Mouse (Mus musculus) lung, postnatal 0 days (tissue): ENCODE measurements around the gene 5430419D17Rik. TPM values are rescaled to one million over a fixed set of nuclear protein-coding genes. Genes with fewer than 3 reads are reported as not detected.

Experiments used
- ATAC-seq: fragments of 200-750 bp; cut with Nextera tagmentation; 2 replicates; pipeline ENCODE4 v1.8.0; 2017; ENCODE audit warnings: moderate library complexity
- DNase-seq: peaks from one replicate; pipeline ENCODE4 v3.0.0-alpha.2; 2016; ENCODE audit warnings: low spot score
- H3K27ac ChIP-seq: fragments of 300-500 bp; sonication (generic); 2 replicates; pipeline ENCODE4 v1.5.1; 2014; ENCODE audit warnings: antibody characterized with exemption, mild to moderate bottlenecking, low read length, mixed read lengths
- H3K27me3 ChIP-seq: fragments of 300-500 bp; sonication (generic); replicated peaks from 2 replicates; pipeline ENCODE4 v1.6.1; 2014; ENCODE audit warnings: low read length, mixed read lengths; ENCODE audit not compliant: insufficient read depth
- H3K36me3 ChIP-seq: fragments of 300-500 bp; sonication (generic); 2 replicates; pipeline ENCODE4 v1.6.1; 2014; ENCODE audit warnings: low read length, mixed read lengths; ENCODE audit not compliant: insufficient read depth
- H3K4me1 ChIP-seq: fragments of 300-500 bp; sonication (generic); 2 replicates; pipeline ENCODE4 v1.6.1; 2014; ENCODE audit warnings: antibody characterized with exemption, low read depth, low read length, mixed read lengths; ENCODE audit not compliant: insufficient read depth
- H3K4me2 ChIP-seq: fragments of 300-500 bp; sonication (generic); replicated peaks from 2 replicates; pipeline ENCODE4 v1.6.1; 2014; ENCODE audit warnings: low read depth, mild to moderate bottlenecking, low read length, moderate library complexity, mixed read lengths
- H3K4me3 ChIP-seq: fragments of 300-500 bp; sonication (generic); 2 replicates; pipeline ENCODE4 v1.5.1; 2014; ENCODE audit warnings: low read depth, low read length
- H3K9ac ChIP-seq: fragments of 300-500 bp; sonication (generic); replicated peaks from 2 replicates; pipeline ENCODE4 v1.6.1; 2014; ENCODE audit warnings: low read depth, mild to moderate bottlenecking
- H3K9me3 ChIP-seq: fragments of 300-500 bp; sonication (generic); 2 replicates; pipeline ENCODE4 v1.6.1; 2016; ENCODE audit warnings: low read length, mixed read lengths
- CTCF ChIP-seq: IDR thresholded peaks from 2 replicates; pipeline ENCODE4 v1.5.1; 2016; ENCODE audit warnings: antibody characterized with exemption, mild to moderate bottlenecking
- EP300 ChIP-seq: IDR thresholded peaks from 2 replicates; pipeline ENCODE4 v1.6.1; 2016; ENCODE audit warnings: antibody characterized with exemption, mild to moderate bottlenecking, control low read depth
- WGBS: fragments of 180-500 bp; shearing (Covaris S2); extraction: QIAGEN DNeasy Blood & Tissue Kit; methylation state at CpG from one replicate; pipeline ENCODE4 v1.1.7; 2014; 5-methylcytosine and 5-hydroxymethylcytosine counted together
- polyA plus RNA-seq: library from polyadenylated mRNA; unstranded; fragments of >200 nt; fragmentation: Nextera tagmentation; extraction: Ambion mirVana; gene quantifications from 2 replicates; pipeline ENCODE4 v1.2.1, GENCODE M21; 2015

The 5430419D17Rik gene
- 0.02 TPM in 1 of 2 replicates, not detected in the other for polyA plus RNA-seq

GRCm38 (mm10) chr7:131174121-131174520 lies at the start of gene 5430419D17Rik:
5430419D17Rik (plus strand) TSS chr7:131174402.
- TF ChIP-seq EP300 (no peak), CTCF (no peak)
- Histone ChIP-seq H3K4me3 (no peak within 1 kb of the TSS), H3K4me2 (no peak within 1 kb of the TSS), H3K27ac (no peak within 1 kb of the TSS), H3K9me3 (no peaks in the 10 kb centered on the region), H3K4me1 (no peaks in the 10 kb centered on the region), H3K27me3 (no peaks in the 10 kb centered on the region), H3K36me3 (no peaks in the 10 kb centered on the region), H3K9ac (no peak within 1 kb of the TSS)
- 81% methylated on average over 9 of the region's 9 CpGs for WGBS
- ATAC-seq (no peak), DNase-seq (no peak)

- TF ChIP-seq EP300 (no peak), CTCF (no peak)
- ATAC-seq (no peak), DNase-seq (no peak)
- H3K4me3 ChIP-seq = no peak overlapping the region
- no peaks in the 10 kb centered on the region for H3K36me3 ChIP-seq
- H3K4me2 ChIP-seq = no peak overlapping the region
- 47% methylated on average over 12 of the region's 12 CpGs for WGBS
- H3K27me3 ChIP-seq = no peaks in the 10 kb centered on the region
- H3K4me1 ChIP-seq = no peaks in the 10 kb centered on the region
- no peak overlapping the region for H3K27ac ChIP-seq
- no peaks in the 10 kb centered on the region for H3K9me3 ChIP-seq
- H3K9ac ChIP-seq = no peak overlapping the region
Measured at GRCm38 (mm10) chr7:131130021-131130420, 44.2 kb upstream of the 5430419D17Rik start.

GRCm38 (mm10) chr7:131133181-131133580 lies 41.0 kb upstream of the 5430419D17Rik start:
- no peak for DNase-seq
- no peak overlapping the region for H3K4me3 ChIP-seq
- H3K4me1 ChIP-seq = no peaks in the 10 kb centered on the region
- H3K27me3 ChIP-seq = no peaks in the 10 kb centered on the region
- TF ChIP-seq CTCF (no peak), EP300 (no peak)
- no peak overlapping the region for H3K27ac ChIP-seq
- H3K36me3 ChIP-seq = no peaks in the 10 kb centered on the region
- no peaks in the 10 kb centered on the region for H3K9me3 ChIP-seq
- H3K9ac ChIP-seq = no peak overlapping the region
- 56% methylated on average over 3 of the region's 3 CpGs for WGBS
- H3K4me2 ChIP-seq = no peak overlapping the region
- no peak for ATAC-seq

- no peaks in the 10 kb centered on the region for H3K4me1 ChIP-seq
- no peak for ATAC-seq
- WGBS = 83% methylated on average over 2 of the region's 2 CpGs
- H3K27ac ChIP-seq = no peak within 1 kb of the TSS
- no peaks in the 10 kb centered on the region for H3K27me3 ChIP-seq
- TF ChIP-seq CTCF (no peak), EP300 (no peak)
- H3K4me2 ChIP-seq = no peak within 1 kb of the TSS
- H3K4me3 ChIP-seq = no peak within 1 kb of the TSS
- no peaks in the 10 kb centered on the region for H3K9me3 ChIP-seq
- H3K9ac ChIP-seq = no peak within 1 kb of the TSS
- no peaks in the 10 kb centered on the region for H3K36me3 ChIP-seq
- no peak for DNase-seq
Measured at GRCm38 (mm10) chr7:131146214-131146613, 28.0 kb upstream of the 5430419D17Rik start, which contains the start of gene 4933402N03Rik. 4933402N03Rik (minus strand) TSS chr7:131146314.

GRCm38 (mm10) chr7:131150179-131150578 lies 24.0 kb upstream of the 5430419D17Rik start:
- no peak overlapping the region for H3K4me3 ChIP-seq
- H3K27me3 ChIP-seq = no peaks in the 10 kb centered on the region
- no peak for DNase-seq
- TF ChIP-seq CTCF = no peak
- peak; percentile 75 for TF ChIP-seq EP300
- no peak overlapping the region for H3K9ac ChIP-seq
- no peak overlapping the region for H3K27ac ChIP-seq
- 41% methylated on average over 3 of the region's 3 CpGs for WGBS
- no peaks in the 10 kb centered on the region for H3K36me3 ChIP-seq
- H3K9me3 ChIP-seq = no peaks in the 10 kb centered on the region
- H3K4me2 ChIP-seq = no peak overlapping the region
- peak; percentile 55; the same call in 1 of the 2 replicates for ATAC-seq
- H3K4me1 ChIP-seq = no peaks in the 10 kb centered on the region

GRCm38 (mm10) chr7:131153044-131153443 lies 21.2 kb upstream of the 5430419D17Rik start:
- Histone ChIP-seq H3K4me3 (no peak overlapping the region), H3K4me2 (no peak overlapping the region), H3K9ac (no peak overlapping the region), H3K36me3 (no peaks in the 10 kb centered on the region), H3K27me3 (no peaks in the 10 kb centered on the region), H3K27ac (no peak overlapping the region), H3K9me3 (no peaks in the 10 kb centered on the region), H3K4me1 (no peaks in the 10 kb centered on the region)
- ATAC-seq (no peak), DNase-seq (no peak)
- TF ChIP-seq CTCF = no peak
- no peak for TF ChIP-seq EP300
- 52% methylated on average over 5 of the region's 5 CpGs for WGBS

GRCm38 (mm10) chr7:131162251-131162650 lies 12.0 kb upstream of the 5430419D17Rik start:
- WGBS = 58% methylated on average over 7 of the region's 7 CpGs
- no peak for TF ChIP-seq CTCF
- TF ChIP-seq EP300 = no peak
- Histone ChIP-seq H3K9me3 (no peaks in the 10 kb centered on the region), H3K4me1 (no peaks in the 10 kb centered on the region), H3K4me2 (no peak overlapping the region), H3K27me3 (no peaks in the 10 kb centered on the region), H3K27ac (no peak overlapping the region), H3K4me3 (no peak overlapping the region), H3K36me3 (no peaks in the 10 kb centered on the region), H3K9ac (no peak overlapping the region)
- DNase-seq (no peak), ATAC-seq (no peak)
